Mouse (Mus musculus) kidney, adult 2 months (tissue): ENCODE results near the gene Rhbdf2.
"Not testable (repeated sequence)": the region's sequence is repeated elsewhere in the genome, so short reads cannot be mapped to it uniquely, and the experiment has no call there.

Source experiments
- CTCF ChIP-seq: fragments of 200-500 bp; conservative IDR thresholded peaks from 2 replicates; pipeline ENCODE4 v1.5.1; 2011; ENCODE audit warnings: low read depth, mild to moderate bottlenecking, control low read depth, low read length, moderate library complexity, mixed read lengths; ENCODE audit not compliant: insufficient read depth, insufficient read length
- POLR2A ChIP-seq: fragments of 200-500 bp; IDR thresholded peaks from one replicate; pipeline ENCODE4 v1.6.1; 2011; ENCODE audit warnings: low read depth, low read length, control low read depth

DNA sequence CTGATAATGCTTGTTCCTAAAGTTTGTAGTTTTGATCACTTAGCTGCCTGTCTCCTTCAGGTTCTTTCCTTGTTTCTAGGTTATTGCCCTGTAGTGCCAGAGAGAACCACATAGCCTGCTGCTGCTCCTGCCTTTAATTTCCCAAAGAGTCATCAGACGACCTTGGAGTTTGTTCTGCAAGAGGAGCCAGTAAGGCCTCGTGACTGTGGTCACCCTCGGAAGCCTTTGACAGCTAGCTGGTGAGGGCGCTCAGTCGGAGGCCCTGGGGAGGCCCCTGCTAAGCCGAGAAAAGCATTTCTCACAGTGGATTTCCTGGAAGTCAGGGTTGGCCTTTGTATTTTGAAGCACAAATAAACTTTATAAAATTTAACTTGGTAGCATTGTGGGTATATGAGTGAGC is 48.6 kb upstream of the Rhbdf2 start:
- TF ChIP-seq POLR2A, CTCF: not testable (repeated sequence)
